Mouse (Mus musculus): ENCODE data around the gene Ostm1. TPM values are rescaled to one million over a fixed set of nuclear protein-coding genes. Genes with fewer than 3 reads are reported as not detected.

Ostm1 gene
- polyA plus RNA-seq, 1 experiment from 2014 or later: 13.5 TPM

DNA sequence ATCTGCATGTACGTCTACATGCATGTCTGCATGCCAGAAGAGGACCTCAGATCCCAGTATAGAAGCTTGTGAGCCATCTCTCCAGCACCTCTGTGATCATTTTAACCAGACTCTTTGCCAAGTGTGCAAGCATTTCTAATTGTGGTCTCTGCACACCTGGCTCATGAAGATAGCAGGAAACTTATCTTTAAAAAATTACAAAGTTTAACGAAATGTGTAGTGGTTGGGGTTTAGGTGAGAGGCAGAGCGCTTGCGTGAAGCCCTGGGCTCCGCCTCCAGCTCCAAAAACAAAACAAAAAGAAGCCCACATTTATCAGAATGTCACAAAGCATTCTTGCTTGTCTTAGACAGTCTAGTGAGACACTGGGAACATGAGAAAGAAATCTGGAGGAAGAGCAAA is 104.3 kb downstream of the Ostm1 start:
- TF ChIP-seq EP300 (optimal IDR thresholded peaks at IDR 0.05) (no peak), CTCF (IDR thresholded peaks at IDR 0.05; ENCODE audit: low read depth) (no peak)

DNA sequence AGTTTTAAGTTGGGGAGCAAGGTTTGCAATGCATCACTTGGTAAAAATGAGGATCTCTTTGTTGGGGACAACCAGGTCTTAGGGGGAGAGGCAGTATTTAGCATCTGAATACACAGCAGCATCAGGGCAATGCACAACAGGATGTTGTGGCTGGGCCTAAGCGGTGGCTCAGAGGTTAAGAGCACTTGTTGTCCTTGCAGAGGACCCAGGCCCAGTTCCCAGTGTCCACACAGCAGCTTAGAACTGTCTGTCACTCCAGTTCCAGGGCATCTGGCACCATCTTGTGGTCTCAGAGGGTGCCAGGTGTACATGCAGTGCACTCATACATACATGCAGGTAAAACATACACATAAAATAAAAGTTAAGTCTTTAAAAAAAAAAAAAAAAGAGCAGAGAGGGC is 106.1 kb downstream of the Ostm1 start:
- WGBS: 80% methylated on average over 1 of the region's 1 CpGs

More for the DNA sequence above, 104.3 kb downstream of the Ostm1 start:
- WGBS: 71% methylated on average over 5 of the region's 5 CpGs
- Histone ChIP-seq H3K4me2 (replicated peaks; ENCODE audit: low read depth) (no peak overlapping the region), H3K36me3 (ENCODE audit: control insufficient read depth, insufficient read depth, low read length) (no peaks in the 10 kb centered on the region), H3K9me3 (ENCODE audit: control insufficient read depth, low read length) (no peaks in the 10 kb centered on the region), H3K9ac (ENCODE audit: low read length) (no peak overlapping the region), H3K4me1 (replicated peaks; ENCODE audit: control insufficient read depth, insufficient read depth) (no peaks in the 10 kb centered on the region), H3K27ac (replicated peaks) (no peak overlapping the region), H3K4me3 (ENCODE audit: low read depth, low read length) (no peak overlapping the region), H3K27me3 (ENCODE audit: control insufficient read depth, insufficient read depth, low read length) (no peaks in the 10 kb centered on the region)
- DNase-seq (ENCODE audit: low spot score) (no peak), ATAC-seq (ENCODE audit: low FRiP score, low TSS enrichment) (no peak)

DNA sequence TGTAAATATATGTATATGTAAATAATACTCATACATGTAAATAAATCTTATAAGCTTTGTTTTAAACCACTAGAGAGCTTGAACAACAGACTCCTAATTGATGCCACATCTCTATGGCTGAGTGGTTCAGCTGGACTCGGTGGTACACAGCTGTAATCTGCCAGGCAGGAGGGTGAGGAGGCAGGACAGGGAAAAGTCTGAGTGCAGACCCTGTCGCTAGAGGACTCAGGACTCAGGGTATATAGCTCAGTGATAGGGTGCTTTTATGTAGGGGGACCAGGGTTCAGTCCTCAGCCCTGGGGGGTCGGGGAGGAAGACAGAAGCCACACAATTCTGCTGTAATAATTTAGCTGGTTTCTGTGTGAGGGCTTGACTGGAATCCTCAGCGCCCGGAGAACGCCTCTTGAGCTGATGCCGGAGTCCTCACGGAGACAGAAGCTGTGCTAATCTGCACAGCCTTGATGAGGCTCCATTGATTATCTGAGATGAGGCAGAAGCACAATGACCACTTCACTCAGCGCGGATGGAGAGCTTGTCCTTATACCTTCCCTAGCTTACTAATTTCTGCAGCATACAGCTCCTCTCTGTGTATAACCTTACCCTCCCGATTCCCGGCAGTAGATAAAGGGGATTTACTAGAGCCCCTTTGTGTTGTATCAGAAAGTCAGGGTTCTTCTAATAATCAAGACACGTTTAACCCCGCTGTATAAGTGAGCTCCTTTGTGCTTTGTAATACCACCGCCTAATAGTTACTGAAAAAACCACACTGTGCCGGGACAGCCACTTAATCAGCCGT is 106.8 kb downstream of the Ostm1 start:
- DNase-seq (ENCODE audit: low spot score): no peak
- TF ChIP-seq CTCF (IDR thresholded peaks at IDR 0.05; ENCODE audit: low read depth): no peak
- TF ChIP-seq EP300 (optimal IDR thresholded peaks at IDR 0.05): no peak
- Histone ChIP-seq H3K4me2 (replicated peaks; ENCODE audit: low read depth) (no peak overlapping the region), H3K4me3 (ENCODE audit: low read depth, low read length) (no peak overlapping the region), H3K36me3 (ENCODE audit: control insufficient read depth, insufficient read depth, low read length) (no peaks in the 10 kb centered on the region), H3K4me1 (replicated peaks; ENCODE audit: control insufficient read depth, insufficient read depth) (no peaks in the 10 kb centered on the region), H3K27me3 (ENCODE audit: control insufficient read depth, insufficient read depth, low read length) (no peaks in the 10 kb centered on the region), H3K9ac (ENCODE audit: low read length) (no peak overlapping the region), H3K27ac (replicated peaks) (no peak overlapping the region), H3K9me3 (ENCODE audit: control insufficient read depth, low read length) (no peaks in the 10 kb centered on the region)
- no peak for ATAC-seq (ENCODE audit: low FRiP score, low TSS enrichment)
- WGBS: 82% methylated on average over 17 of the region's 17 CpGs

More for the DNA sequence above, 106.1 kb downstream of the Ostm1 start:
- no peak overlapping the region for H3K27ac ChIP-seq (replicated peaks)
- ATAC-seq (ENCODE audit: low FRiP score, low TSS enrichment): no peak
- H3K4me1 ChIP-seq (replicated peaks; ENCODE audit: control insufficient read depth, insufficient read depth): no peaks in the 10 kb centered on the region
- H3K9me3 ChIP-seq (ENCODE audit: control insufficient read depth, low read length): no peaks in the 10 kb centered on the region
- no peaks in the 10 kb centered on the region for H3K36me3 ChIP-seq (ENCODE audit: control insufficient read depth, insufficient read depth, low read length)
- no peaks in the 10 kb centered on the region for H3K27me3 ChIP-seq (ENCODE audit: control insufficient read depth, insufficient read depth, low read length)
- 0 out of 2 replicates have a peak, but pooled peaks have one; percentile 10 for TF ChIP-seq CTCF (IDR thresholded peaks at IDR 0.05; ENCODE audit: low read depth)
- TF ChIP-seq EP300 (optimal IDR thresholded peaks at IDR 0.05): no peak
- no peak overlapping the region for H3K9ac ChIP-seq (ENCODE audit: low read length)
- DNase-seq (ENCODE audit: low spot score): no peak
- no peak overlapping the region for H3K4me2 ChIP-seq (replicated peaks; ENCODE audit: low read depth)
- no peak overlapping the region for H3K4me3 ChIP-seq (ENCODE audit: low read depth, low read length)

DNA sequence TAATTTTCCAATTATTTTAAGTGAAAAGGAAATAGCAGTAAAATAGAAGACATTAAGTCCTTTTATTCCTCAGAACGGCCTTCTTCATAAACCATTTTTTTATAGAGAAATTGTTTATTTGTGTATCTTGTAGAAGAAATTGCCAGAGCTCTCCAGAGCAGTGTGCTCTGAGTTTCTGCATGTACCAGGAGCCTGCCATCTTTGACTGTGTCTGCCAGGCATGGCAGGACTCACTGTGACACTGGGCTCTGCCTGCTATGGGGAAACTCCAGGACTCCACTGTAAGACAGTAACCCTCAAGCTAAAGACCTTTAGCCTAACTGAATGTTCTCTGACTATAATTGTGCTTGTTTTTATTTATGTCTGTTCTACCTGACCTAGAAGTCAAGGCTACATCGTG is 107.4 kb downstream of the Ostm1 start:
- Histone ChIP-seq H3K9me3 (ENCODE audit: control insufficient read depth, low read length) (no peaks in the 10 kb centered on the region), H3K4me3 (ENCODE audit: low read depth, low read length) (no peak overlapping the region), H3K9ac (ENCODE audit: low read length) (no peak overlapping the region), H3K27ac (replicated peaks) (no peak overlapping the region), H3K4me1 (replicated peaks; ENCODE audit: control insufficient read depth, insufficient read depth) (no peaks in the 10 kb centered on the region), H3K4me2 (replicated peaks; ENCODE audit: low read depth) (no peak overlapping the region), H3K36me3 (ENCODE audit: control insufficient read depth, insufficient read depth, low read length) (no peaks in the 10 kb centered on the region), H3K27me3 (ENCODE audit: control insufficient read depth, insufficient read depth, low read length) (no peaks in the 10 kb centered on the region)
- TF ChIP-seq EP300 (optimal IDR thresholded peaks at IDR 0.05): no peak
- WGBS: 75% methylated on average over 2 of the region's 2 CpGs
- ATAC-seq (ENCODE audit: low FRiP score, low TSS enrichment) (no peak), DNase-seq (ENCODE audit: low spot score) (no peak)

DNA sequence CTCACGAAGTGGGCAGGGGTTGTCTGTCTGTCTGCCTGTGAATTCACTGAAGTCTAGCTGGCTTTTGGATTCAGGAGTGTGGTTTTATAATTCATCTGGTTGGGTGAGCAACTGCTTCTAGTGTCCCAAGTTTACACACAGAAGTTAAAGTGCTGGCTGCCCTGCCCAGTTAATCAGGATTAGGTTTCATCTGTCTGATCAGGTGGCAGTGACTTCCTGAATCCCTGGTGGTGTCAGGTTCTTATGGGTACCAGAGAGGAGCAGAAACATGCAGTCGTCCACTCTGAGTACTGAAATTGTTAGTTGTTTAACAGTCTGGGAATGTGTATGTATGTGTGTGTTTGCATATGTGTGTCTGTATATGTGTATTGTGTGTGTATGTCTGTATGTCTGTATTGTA is 108.5 kb downstream of the Ostm1 start:
- no peaks in the 10 kb centered on the region for H3K9me3 ChIP-seq (ENCODE audit: control insufficient read depth, low read length)
- H3K36me3 ChIP-seq (ENCODE audit: control insufficient read depth, insufficient read depth, low read length): no peaks in the 10 kb centered on the region
- H3K9ac ChIP-seq (ENCODE audit: low read length): no peak overlapping the region
- 68% methylated on average over 2 of the region's 2 CpGs for WGBS
- H3K27me3 ChIP-seq (ENCODE audit: control insufficient read depth, insufficient read depth, low read length): no peaks in the 10 kb centered on the region
- H3K4me2 ChIP-seq (replicated peaks; ENCODE audit: low read depth): no peak overlapping the region
- ATAC-seq (ENCODE audit: low FRiP score, low TSS enrichment) (no peak), DNase-seq (ENCODE audit: low spot score) (no peak)
- H3K27ac ChIP-seq (replicated peaks): no peak overlapping the region
- no peaks in the 10 kb centered on the region for H3K4me1 ChIP-seq (replicated peaks; ENCODE audit: control insufficient read depth, insufficient read depth)
- H3K4me3 ChIP-seq (ENCODE audit: low read depth, low read length): no peak overlapping the region
- TF ChIP-seq CTCF (IDR thresholded peaks at IDR 0.05; ENCODE audit: low read depth): no peak
- no peak for TF ChIP-seq EP300 (optimal IDR thresholded peaks at IDR 0.05)

DNA sequence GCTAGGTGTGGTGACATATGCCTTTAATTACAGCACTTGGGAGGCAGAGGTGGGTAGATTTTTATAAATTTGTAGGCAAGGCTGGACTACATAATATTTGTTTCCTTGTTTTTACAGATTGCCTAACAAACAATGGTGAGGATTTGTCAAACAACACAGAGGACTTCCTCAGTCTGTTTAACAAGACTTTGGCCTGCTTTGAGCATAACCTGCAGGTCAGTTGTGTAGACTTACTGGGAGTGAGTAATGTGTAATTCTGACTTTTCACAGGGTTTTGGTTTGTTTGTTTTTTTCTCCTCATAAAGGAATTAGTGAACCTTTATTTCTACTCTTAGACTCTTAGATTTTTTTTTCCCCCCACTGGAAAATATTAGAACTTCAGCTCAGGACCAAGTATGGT is 109.2 kb downstream of the Ostm1 start:
- Histone ChIP-seq H3K27me3 (ENCODE audit: control insufficient read depth, insufficient read depth, low read length) (no peaks in the 10 kb centered on the region), H3K27ac (replicated peaks) (no peak overlapping the region), H3K4me3 (ENCODE audit: low read depth, low read length) (no peak overlapping the region), H3K4me1 (replicated peaks; ENCODE audit: control insufficient read depth, insufficient read depth) (no peaks in the 10 kb centered on the region), H3K9me3 (ENCODE audit: control insufficient read depth, low read length) (no peaks in the 10 kb centered on the region), H3K36me3 (ENCODE audit: control insufficient read depth, insufficient read depth, low read length) (no peaks in the 10 kb centered on the region), H3K9ac (ENCODE audit: low read length) (no peak overlapping the region), H3K4me2 (replicated peaks; ENCODE audit: low read depth) (no peak overlapping the region)
- DNase-seq (ENCODE audit: low spot score) (no peak), ATAC-seq (ENCODE audit: low FRiP score, low TSS enrichment) (no peak)
- TF ChIP-seq CTCF (IDR thresholded peaks at IDR 0.05; ENCODE audit: low read depth) (no peak), EP300 (optimal IDR thresholded peaks at IDR 0.05) (no peak)
